Mouse (Mus musculus) forebrain, postnatal 0 days (tissue): Measurements from ENCODE around the gene Ccdc33. TPM values are rescaled to one million over a fixed set of nuclear protein-coding genes. Genes with fewer than 3 reads are reported as not detected.

Experiments
- ATAC-seq: fragments of 200-750 bp; cut with Nextera tagmentation; 2 replicates; pipeline ENCODE4 v1.8.0; 2017; ENCODE audit warnings: mild to moderate bottlenecking, moderate library complexity
- DNase-seq: peaks from one replicate; pipeline ENCODE4 v3.0.0-alpha.2; 2015
- H3K27ac ChIP-seq: fragments of 300-500 bp; sonication (generic); 2 replicates; pipeline ENCODE4 v1.5.1; 2014; ENCODE audit warnings: low read depth, mild to moderate bottlenecking, antibody characterized with exemption, low read length, moderate library complexity, mixed read lengths
- H3K27me3 ChIP-seq: fragments of 300-500 bp; sonication (generic); 2 replicates; pipeline ENCODE4 v1.6.1; 2014; ENCODE audit warnings: mild to moderate bottlenecking, low read length, mixed read lengths; ENCODE audit not compliant: insufficient read depth
- H3K36me3 ChIP-seq: fragments of 300-500 bp; sonication (generic); 2 replicates; pipeline ENCODE4 v1.6.1; 2014; ENCODE audit warnings: mild to moderate bottlenecking, moderate library complexity; ENCODE audit not compliant: insufficient read depth
- H3K4me1 ChIP-seq: fragments of 300-500 bp; sonication (generic); 2 replicates; pipeline ENCODE4 v1.6.1; 2014; ENCODE audit warnings: antibody characterized with exemption; ENCODE audit not compliant: insufficient read depth
- H3K4me2 ChIP-seq: fragments of 300-500 bp; sonication (generic); 2 replicates; pipeline ENCODE4 v1.6.1; 2014; ENCODE audit warnings: low read depth, mild to moderate bottlenecking, moderate library complexity
- H3K4me3 ChIP-seq: fragments of 300-500 bp; sonication (generic); 2 replicates; pipeline ENCODE4 v1.5.1; 2014; ENCODE audit warnings: low read depth, low read length, mixed read lengths
- H3K9ac ChIP-seq: fragments of 300-500 bp; sonication (generic); 2 replicates; pipeline ENCODE4 v1.6.1; 2014; ENCODE audit warnings: mild to moderate bottlenecking
- H3K9me3 ChIP-seq: fragments of 300-500 bp; sonication (generic); 2 replicates; pipeline ENCODE4 v1.6.1; 2016; ENCODE audit warnings: low read length
- CTCF ChIP-seq: sonication (generic); IDR thresholded peaks from 2 replicates; pipeline ENCODE4 v1.5.1; 2016; ENCODE audit warnings: antibody characterized with exemption, control low read depth, low read depth
- WGBS: fragments of 180-500 bp; shearing (Covaris S2); extraction: QIAGEN DNeasy Blood & Tissue Kit; methylation state at CpG from one replicate; pipeline ENCODE4 v1.1.7; 2014; 5-methylcytosine and 5-hydroxymethylcytosine counted together
- polyA plus RNA-seq: library from polyadenylated mRNA; unstranded; fragments of >200 nt; fragmentation: Nextera tagmentation; extraction: Ambion mirVana; gene quantifications from 2 replicates; pipeline ENCODE4 v1.2.1, GENCODE M21; 2015
- total RNA-seq: library from RNA; depleted of rRNA; stranded (reverse); fragments of >200 nt; gene quantifications from 2 replicates; pipeline ENCODE4 v1.2.3, GENCODE M21; 2014

The Ccdc33 gene
- total and polyA plus RNA-seq, 2 experiments from 2014 or later: 1.1 to 3.0 TPM

DNA sequence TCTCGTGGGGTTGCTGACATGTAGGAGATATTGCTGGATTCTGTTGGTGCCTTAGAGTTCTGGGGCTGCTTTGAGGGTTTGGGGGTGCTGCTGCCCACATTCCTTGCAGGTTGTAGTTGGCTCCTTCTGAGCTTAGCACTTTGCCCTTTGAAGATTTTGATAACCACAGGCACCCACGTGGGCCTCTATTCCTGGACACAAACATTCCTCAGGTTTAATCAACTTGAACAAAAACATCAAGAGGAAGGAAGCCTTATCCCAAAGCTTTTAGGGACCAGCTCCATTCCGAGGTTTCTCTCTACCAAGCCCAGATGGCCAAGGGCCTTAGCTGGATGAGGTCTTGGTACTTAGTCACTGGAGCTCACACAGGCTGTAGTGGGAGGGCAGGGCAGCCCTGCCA, 12.3 kb upstream of the Ccdc33 start:
- 41% methylated on average over 3 of the region's 3 CpGs for WGBS
- ATAC-seq: no peak
- no peak overlapping the region for H3K4me2 ChIP-seq
- H3K27ac ChIP-seq: no peak overlapping the region
- H3K36me3 ChIP-seq: no peaks in the 10 kb centered on the region
- no peak overlapping the region for H3K9ac ChIP-seq
- no peak for DNase-seq
- no peak for TF ChIP-seq CTCF
- H3K27me3 ChIP-seq: no peaks in the 10 kb centered on the region
- 0 out of 2 replicates have a peak, but pooled peaks cover 5% of the 10 kb centered on the region for H3K4me1 ChIP-seq
- no peak overlapping the region for H3K4me3 ChIP-seq
- no peaks in the 10 kb centered on the region for H3K9me3 ChIP-seq

DNA sequence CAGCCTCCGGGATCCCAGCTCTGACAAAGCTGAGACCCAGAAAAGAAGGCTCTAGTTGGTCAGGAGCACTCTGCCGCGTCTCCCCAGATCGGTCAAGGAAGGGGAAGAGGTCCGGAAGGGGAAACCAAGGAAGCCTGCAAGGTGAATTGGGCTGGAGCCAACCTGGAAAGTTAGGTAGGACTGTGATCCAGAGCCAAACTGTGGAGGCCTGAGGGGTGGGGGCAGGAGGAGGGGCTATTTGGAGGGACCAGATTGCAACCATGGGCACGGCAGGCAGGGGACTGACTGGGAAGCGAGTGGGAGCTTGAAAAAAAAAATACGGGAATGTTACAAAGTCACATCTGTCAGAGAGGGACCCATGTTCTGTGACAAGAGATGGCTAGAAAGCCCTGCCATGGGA, 10.9 kb upstream of the Ccdc33 start:
- H3K9ac ChIP-seq: no peak overlapping the region
- no peaks in the 10 kb centered on the region for H3K9me3 ChIP-seq
- H3K4me1 ChIP-seq: 0 out of 2 replicates have a peak, but pooled peaks cover 5% of the 10 kb centered on the region
- no peaks in the 10 kb centered on the region for H3K27me3 ChIP-seq
- ATAC-seq (no peak), DNase-seq (no peak)
- no peak overlapping the region for H3K27ac ChIP-seq
- WGBS: 33% methylated on average over 8 of the region's 8 CpGs
- TF ChIP-seq CTCF: no peak
- no peak overlapping the region for H3K4me3 ChIP-seq
- H3K4me2 ChIP-seq: no peak overlapping the region
- H3K36me3 ChIP-seq: no peaks in the 10 kb centered on the region

DNA sequence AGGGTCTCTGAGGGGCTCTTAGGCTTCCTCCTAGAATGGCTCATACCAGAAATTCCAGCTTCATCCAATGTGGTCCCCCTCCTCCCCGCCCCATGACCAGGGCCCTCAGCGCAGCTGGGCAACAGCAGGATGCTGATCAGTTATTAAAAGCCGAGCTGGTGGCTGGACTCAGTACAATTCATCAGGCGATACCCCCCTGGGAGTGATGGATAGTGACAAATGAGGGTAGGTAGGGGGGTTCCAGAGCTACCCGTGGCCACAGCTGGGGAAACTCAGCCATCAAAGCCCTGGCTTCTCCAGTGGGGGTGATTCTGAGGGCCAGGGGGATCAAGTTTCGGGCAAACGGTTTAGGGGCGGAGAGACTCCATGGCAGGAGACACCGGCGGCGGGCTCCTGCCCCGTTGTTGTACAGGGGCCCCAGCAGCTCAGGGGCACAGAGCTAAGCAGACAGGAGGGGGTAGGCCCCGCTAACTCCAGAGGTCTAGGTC, 10.3 kb upstream of the Ccdc33 start:
- Histone ChIP-seq H3K4me1 (0 out of 2 replicates have a peak, but pooled peaks cover 5% of the 10 kb centered on the region), H3K9ac (no peak overlapping the region), H3K27me3 (no peaks in the 10 kb centered on the region), H3K4me2 (no peak overlapping the region), H3K4me3 (no peak overlapping the region), H3K9me3 (no peaks in the 10 kb centered on the region), H3K36me3 (no peaks in the 10 kb centered on the region), H3K27ac (no peak overlapping the region)
- no peak for TF ChIP-seq CTCF
- no peak for DNase-seq
- WGBS: 16% methylated on average over 13 of the region's 13 CpGs
- no peak for ATAC-seq

DNA sequence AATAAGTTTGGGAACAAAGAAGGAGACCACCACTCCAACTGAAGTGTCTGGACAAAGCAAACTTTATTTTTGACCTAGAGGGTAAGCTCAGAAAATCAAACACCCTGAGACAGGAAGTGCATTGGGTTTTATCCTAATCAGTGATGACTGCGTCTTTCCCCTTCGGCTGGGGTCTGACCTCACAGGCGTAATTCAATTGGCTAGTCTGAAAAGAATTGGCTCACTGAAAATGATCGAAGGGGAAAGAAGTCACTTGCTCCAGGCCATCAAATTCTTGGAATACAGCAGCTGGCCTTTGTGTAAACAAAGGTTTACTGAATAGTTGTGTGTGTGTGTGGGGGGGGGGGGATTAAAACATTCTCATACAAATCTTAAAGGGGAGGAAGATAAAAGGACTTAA, 7.2 kb upstream of the Ccdc33 start:
- DNase-seq (no peak), ATAC-seq (no peak)
- Histone ChIP-seq H3K27me3 (no peaks in the 10 kb centered on the region), H3K4me3 (no peak overlapping the region), H3K4me1 (no peaks in the 10 kb centered on the region), H3K36me3 (no peaks in the 10 kb centered on the region), H3K9ac (no peak overlapping the region), H3K27ac (no peak overlapping the region), H3K9me3 (no peaks in the 10 kb centered on the region), H3K4me2 (no peak overlapping the region)
- no peak for TF ChIP-seq CTCF
- WGBS: 34% methylated on average over 4 of the region's 4 CpGs

DNA sequence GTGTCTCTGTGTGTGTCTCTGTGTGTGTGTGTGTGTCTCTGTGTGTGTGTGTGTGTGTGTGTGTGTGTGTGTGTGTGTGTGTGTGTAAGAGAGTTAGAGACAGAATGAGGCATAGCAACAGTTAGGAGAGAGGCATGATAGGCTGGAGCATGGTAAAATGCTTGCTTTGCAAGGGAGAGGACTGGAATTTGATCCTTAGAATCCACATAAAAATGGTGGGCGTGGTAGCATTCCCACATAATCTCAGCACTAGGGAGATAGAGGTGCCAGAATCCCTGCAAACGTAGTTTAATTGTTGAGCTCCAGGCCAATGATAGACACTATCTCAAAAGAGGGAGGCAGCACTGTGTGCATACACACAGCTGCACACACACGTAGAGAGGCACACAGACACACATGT, 6.5 kb upstream of the Ccdc33 start:
- no peak for TF ChIP-seq CTCF
- 40% methylated on average over 3 of the region's 3 CpGs for WGBS
- no peaks in the 10 kb centered on the region for H3K4me1 ChIP-seq
- ATAC-seq (no peak), DNase-seq (no peak)
- no peak overlapping the region for H3K4me3 ChIP-seq
- H3K27ac ChIP-seq: no peak overlapping the region
- no peaks in the 10 kb centered on the region for H3K36me3 ChIP-seq
- no peak overlapping the region for H3K4me2 ChIP-seq
- H3K27me3 ChIP-seq: no peaks in the 10 kb centered on the region
- H3K9me3 ChIP-seq: no peaks in the 10 kb centered on the region
- H3K9ac ChIP-seq: no peak overlapping the region

DNA sequence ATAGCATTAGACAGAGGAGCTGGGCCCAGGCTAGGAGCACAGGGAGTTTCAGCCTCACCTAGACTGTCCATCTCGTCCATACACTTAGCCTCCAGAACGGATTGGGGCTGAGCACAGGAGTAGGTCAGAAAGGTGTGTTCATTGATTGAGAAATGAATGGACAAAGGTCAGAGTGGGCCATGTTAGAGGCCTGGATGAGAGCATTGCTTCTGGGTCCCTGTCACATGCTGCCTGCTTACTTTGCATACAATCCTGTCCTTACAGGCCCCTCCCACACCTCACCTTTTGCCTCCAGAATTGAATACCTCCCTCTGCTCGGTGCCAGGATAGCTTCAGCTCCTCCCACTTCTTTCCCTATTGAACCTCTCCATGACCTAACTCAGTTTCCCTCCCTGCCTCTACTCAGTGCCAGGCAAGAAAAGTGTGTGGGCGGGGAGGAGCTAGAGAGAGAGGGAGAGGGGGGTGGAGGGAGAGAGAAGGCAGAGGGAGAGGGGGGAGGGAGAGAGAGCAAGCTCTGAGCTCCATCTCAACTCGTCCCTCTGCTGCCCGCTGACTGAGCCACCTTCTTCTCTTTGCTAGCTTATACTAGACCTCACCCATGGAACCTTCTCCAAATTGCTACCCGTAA, 2.5 kb downstream of the Ccdc33 start:
- DNase-seq: no peak
- peaks cover 40% of the 10 kb centered on the region for H3K4me1 ChIP-seq
- no peak overlapping the region for H3K4me3 ChIP-seq
- no peak for TF ChIP-seq CTCF
- no peak overlapping the region for H3K4me2 ChIP-seq
- H3K36me3 ChIP-seq: no peaks in the 10 kb centered on the region
- 40% methylated on average over 7 of the region's 7 CpGs for WGBS
- 0 out of 2 replicates have a peak overlapping the region, but pooled peaks have one; percentile 14 for H3K9ac ChIP-seq
- H3K27me3 ChIP-seq: no peaks in the 10 kb centered on the region
- H3K9me3 ChIP-seq: no peaks in the 10 kb centered on the region
- ATAC-seq: no peak
- H3K27ac ChIP-seq: peak overlapping the region; percentile 96

DNA sequence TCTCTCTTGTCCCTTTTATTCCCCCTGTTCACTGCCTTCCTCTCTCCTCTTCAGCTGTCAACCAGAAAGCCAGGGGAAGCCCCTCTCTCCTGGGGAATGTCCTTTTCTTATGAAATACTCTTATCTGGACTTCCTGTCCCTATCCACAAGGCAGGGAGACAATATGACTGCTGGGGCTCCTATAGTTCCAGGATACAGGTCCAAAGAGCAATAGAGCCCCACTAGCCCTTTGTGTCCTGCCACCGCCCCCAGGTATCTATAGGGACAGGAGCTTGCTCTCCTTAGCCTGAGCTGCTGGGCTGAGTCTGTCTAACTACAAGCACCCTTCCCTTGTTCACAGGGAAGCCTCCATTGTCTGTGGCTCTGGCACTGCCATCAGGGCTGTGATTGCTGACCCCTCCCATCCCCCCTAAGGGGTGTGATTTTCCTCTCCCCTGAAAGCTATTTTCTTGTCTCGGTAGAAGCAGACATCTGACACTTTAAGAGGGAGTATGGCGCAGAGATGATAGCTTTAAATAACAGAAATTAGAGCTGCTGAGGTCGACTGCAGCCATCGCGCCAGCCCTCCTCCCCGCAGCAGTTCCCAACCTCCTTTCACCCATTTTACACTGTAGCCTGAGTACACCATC, 3.2 kb downstream of the Ccdc33 start:
- Histone ChIP-seq H3K36me3 (no peaks in the 10 kb centered on the region), H3K27me3 (no peaks in the 10 kb centered on the region), H3K4me3 (no peak overlapping the region), H3K4me1 (peaks cover 46% of the 10 kb centered on the region), H3K9ac (0 out of 2 replicates have a peak overlapping the region, but pooled peaks have one; percentile 14), H3K4me2 (no peak overlapping the region), H3K27ac (peak overlapping the region; percentile 96), H3K9me3 (no peaks in the 10 kb centered on the region)
- 28% methylated on average over 7 of the region's 7 CpGs for WGBS
- TF ChIP-seq CTCF: no peak
- DNase-seq (no peak), ATAC-seq (peak; percentile 7; the same call in 1 of the 2 replicates)
